Mouse (Mus musculus): ENCODE measurements at regions not wholly inside any gene's neighbourhood (a gene's known extent, or its start where the extent isn't known, plus 50 kb on each side); places are given as distances from the start of the nearest gene placed in this dataset.

GRCm38 (mm10) chr17:9773744-9774143 is 104.2 kb upstream of the Pabpc6 start:
- H3K4me1 ChIP-seq (ENCODE audit: control insufficient read depth in 1 of 2, insufficient read depth in 2 of 2) = peaks cover 0 to 25% of the 10 kb centered on the region in 2 experiments; a peak in 2 of 4 replicates
- no peaks in the 10 kb centered on the region for H3K27me3 ChIP-seq (replicated peaks)
- no peak overlapping the region for H3K9ac ChIP-seq (ENCODE audit: insufficient read depth, low read depth)
- TF ChIP-seq ELF1 (IDR thresholded peaks at IDR 0.05; ENCODE audit: low read depth, low read length) = no peak
- TF ChIP-seq E2F4 (IDR thresholded peaks at IDR 0.05; ENCODE audit: insufficient replicate concordance, low read depth, low read length) = no peak
- TF ChIP-seq KAT2A (IDR thresholded peaks at IDR 0.05; ENCODE audit: insufficient replicate concordance, low read length) = no peak
- TF ChIP-seq NRF1 (IDR thresholded peaks at IDR 0.05; ENCODE audit: low read depth, low read length) = no peak
- no peak for TF ChIP-seq ZC3H11A (IDR thresholded peaks at IDR 0.05; ENCODE audit: low read depth, low read length)
- no peak for TF ChIP-seq MAFK (IDR thresholded peaks at IDR 0.05; ENCODE audit: insufficient replicate concordance, low read length)
- no peak for TF ChIP-seq MXI1 (IDR thresholded peaks at IDR 0.05; ENCODE audit: low read depth, low read length)
- TF ChIP-seq POLR2AphosphoS2 (IDR thresholded peaks at IDR 0.05; ENCODE audit: low read depth, low read length) = no peak
- TF ChIP-seq RAD21 (IDR thresholded peaks at IDR 0.05; ENCODE audit: low read depth, low read length) = no peak
- TF ChIP-seq PAX5 (IDR thresholded peaks at IDR 0.05; ENCODE audit: low read length) = no peak
- no peak for TF ChIP-seq USF2 (conservative IDR thresholded peaks at IDR 0.05; ENCODE audit: low read depth, low read length)
- TF ChIP-seq TBP (conservative IDR thresholded peaks at IDR 0.05; ENCODE audit: low read depth, low read length) = no peak
- TF ChIP-seq IRF4 (IDR thresholded peaks at IDR 0.05; ENCODE audit: low read depth, low read length) = no peak
- no peak for TF ChIP-seq HCFC1 (IDR thresholded peaks at IDR 0.05; ENCODE audit: low read depth, low read length)
- no peak for TF ChIP-seq MYC (IDR thresholded peaks at IDR 0.05; ENCODE audit: low read depth, low read length)
- in situ Hi-C loops (cut with MboI; ENCODE audit: low pct_ligation_motif_present, low pct_unique_long_range_greater_than_20kb, low sequenced_read_pairs) = no loop called here
- H3K4me2 ChIP-seq (ENCODE audit: insufficient read depth, low read depth, poor library complexity, severe bottlenecking) = no peak overlapping the region
- dilution Hi-C loops (cut with MboI; ENCODE audit: extremely low pct_ligation_motif_present, extremely low pct_unique_long_range_greater_than_20kb, low sequenced_read_pairs) = no loop called here
- no peak for DNase-seq (ENCODE audit: extremely low read depth)
- H3K9me3 ChIP-seq (replicated peaks; ENCODE audit: low read length) = no peaks in the 10 kb centered on the region
- no peak overlapping the region for H3K27ac ChIP-seq (ENCODE audit: insufficient read depth, low read depth)
- H3K36me3 ChIP-seq (replicated peaks in 1 of 2; ENCODE audit: control insufficient read depth in 1 of 2, insufficient read depth in 1 of 2, low read length in 1 of 2) = no peaks in the 10 kb centered on the region
- H3K79me2 ChIP-seq (replicated peaks; ENCODE audit: control insufficient read depth, extremely low read depth, insufficient read depth, poor library complexity, severe bottlenecking) = no peaks in the 10 kb centered on the region
- H3K4me3 ChIP-seq (replicated peaks in 1 of 3; ENCODE audit: low read depth in 2 of 3, low read length in 2 of 3, poor library complexity in 1 of 3) = no peak overlapping the region

- Histone ChIP-seq H3K4me2 (ENCODE audit: insufficient read depth, low read depth, poor library complexity, severe bottlenecking) (no peak overlapping the region), H3K9me3 (replicated peaks; ENCODE audit: low read length) (no peaks in the 10 kb centered on the region), H3K79me2 (replicated peaks; ENCODE audit: control insufficient read depth, extremely low read depth, insufficient read depth, poor library complexity, severe bottlenecking) (no peaks in the 10 kb centered on the region), H3K27ac (ENCODE audit: insufficient read depth, low read depth) (no peak overlapping the region), H3K9ac (ENCODE audit: insufficient read depth, low read depth) (no peak overlapping the region), H3K36me3 (replicated peaks in 1 of 2; ENCODE audit: control insufficient read depth in 1 of 2, insufficient read depth in 1 of 2, low read length in 1 of 2) (no peaks in the 10 kb centered on the region), H3K4me3 (replicated peaks in 1 of 3; ENCODE audit: low read depth in 2 of 3, low read length in 2 of 3, poor library complexity in 1 of 3) (no peak overlapping the region), H3K4me1 (ENCODE audit: control insufficient read depth in 1 of 2, insufficient read depth in 2 of 2) (peaks cover 0 to 5% of the 10 kb centered on the region in 2 experiments; a peak in 2 of 4 replicates), H3K27me3 (replicated peaks) (no peaks in the 10 kb centered on the region)
- dilution Hi-C loops (cut with MboI; ENCODE audit: extremely low pct_ligation_motif_present, extremely low pct_unique_long_range_greater_than_20kb, low sequenced_read_pairs) = no loop called here
- in situ Hi-C loops (cut with MboI; ENCODE audit: low pct_ligation_motif_present, low pct_unique_long_range_greater_than_20kb, low sequenced_read_pairs) = no loop called here
- TF ChIP-seq POLR2A (IDR thresholded peaks at IDR 0.05; ENCODE audit: low read depth, low read length) (no peak), SMC3 (IDR thresholded peaks at IDR 0.05; ENCODE audit: low read depth, low read length) (no peak), TCF12 (IDR thresholded peaks at IDR 0.05; ENCODE audit: low read depth, low read length) (no peak), USF1 (IDR thresholded peaks at IDR 0.05; ENCODE audit: low read depth, low read length) (no peak), EP300 (IDR thresholded peaks at IDR 0.05; ENCODE audit: low read length) (no peak), CHD2 (IDR thresholded peaks at IDR 0.05; ENCODE audit: low read length) (no peak), BHLHE40 (IDR thresholded peaks at IDR 0.05; ENCODE audit: low read depth, low read length) (no peak), NELFE (IDR thresholded peaks at IDR 0.05; ENCODE audit: low read depth, low read length) (no peak), NRF1 (IDR thresholded peaks at IDR 0.05; ENCODE audit: low read depth, low read length) (no peak), ELF1 (IDR thresholded peaks at IDR 0.05; ENCODE audit: low read depth, low read length) (no peak), MEF2A (IDR thresholded peaks at IDR 0.05; ENCODE audit: borderline replicate concordance, low read depth, low read length) (no peak), CTCF (conservative IDR thresholded peaks at IDR 0.05 in 1 of 2, IDR thresholded peaks at IDR 0.05 in 1 of 2; ENCODE audit: low read depth in 2 of 2, low read length in 2 of 2) (no peak)
- no peak for DNase-seq (ENCODE audit: extremely low read depth)
Observed at GRCm38 (mm10) chr17:9768275-9768674, 98.8 kb upstream of the Pabpc6 start.
